Mouse (Mus musculus) neural tube, embryonic 15.5 days (tissue): ENCODE measurements at regions not wholly inside any gene's neighbourhood (a gene's known extent, or its start where the extent isn't known, plus 50 kb on each side); places are given as distances from the start of the nearest gene placed in this dataset.

Experiments
- ATAC-seq: fragments of 200-750 bp; cut with Nextera tagmentation; 2 replicates; pipeline ENCODE4 v1.8.0; 2017; ENCODE audit warnings: mild to moderate bottlenecking, moderate TSS enrichment, moderate library complexity; ENCODE audit not compliant: low FRiP score
- H3K27ac ChIP-seq: fragments of 300-500 bp; sonication (generic); replicated peaks from 2 replicates; pipeline ENCODE4 v1.5.1; 2015; ENCODE audit warnings: mild to moderate bottlenecking, inconsistent platforms
- H3K27me3 ChIP-seq: fragments of 300-500 bp; sonication (generic); replicated peaks from 2 replicates; pipeline ENCODE4 v1.6.1; 2015; ENCODE audit warnings: inconsistent platforms
- H3K36me3 ChIP-seq: fragments of 300-500 bp; sonication (generic); 2 replicates; pipeline ENCODE4 v1.6.1; 2015; ENCODE audit warnings: inconsistent platforms
- H3K4me1 ChIP-seq: fragments of 300-500 bp; sonication (generic); 2 replicates; pipeline ENCODE4 v1.6.1; 2015; ENCODE audit warnings: inconsistent platforms
- H3K4me2 ChIP-seq: fragments of 300-500 bp; sonication (generic); 2 replicates; pipeline ENCODE4 v1.6.1; 2015; ENCODE audit warnings: inconsistent platforms, mild to moderate bottlenecking, moderate library complexity
- H3K4me3 ChIP-seq: fragments of 300-500 bp; sonication (generic); replicated peaks from 2 replicates; pipeline ENCODE4 v1.5.1; 2015; ENCODE audit warnings: mild to moderate bottlenecking, inconsistent platforms
- H3K9ac ChIP-seq: fragments of 300-500 bp; sonication (generic); replicated peaks from 2 replicates; pipeline ENCODE4 v1.6.1; 2015; ENCODE audit warnings: mild to moderate bottlenecking, inconsistent platforms
- H3K9me3 ChIP-seq: fragments of 300-500 bp; sonication (generic); replicated peaks from 2 replicates; pipeline ENCODE4 v1.6.1; 2016; ENCODE audit warnings: inconsistent platforms
- WGBS: fragments of 180-500 bp; shearing (Covaris S2); methylation state at CpG from one replicate; pipeline ENCODE4 v1.1.7; 2015; ENCODE audit warnings: mixed read lengths; 5-methylcytosine and 5-hydroxymethylcytosine counted together

GRCm38 (mm10) chr5:119251311-119252047 is 419.0 kb upstream of the Tbx3 start:
- no peak overlapping the region for H3K4me2 ChIP-seq
- ATAC-seq = no peak
- WGBS = 34% methylated on average over 9 of the region's 9 CpGs
- H3K4me3 ChIP-seq = no peak overlapping the region
- no peaks in the 10 kb centered on the region for H3K9me3 ChIP-seq
- H3K36me3 ChIP-seq = no peaks in the 10 kb centered on the region
- H3K27ac ChIP-seq = no peak overlapping the region
- H3K27me3 ChIP-seq = no peaks in the 10 kb centered on the region
- H3K4me1 ChIP-seq = no peaks in the 10 kb centered on the region
- no peak overlapping the region for H3K9ac ChIP-seq

- H3K9me3 ChIP-seq = no peaks in the 10 kb centered on the region
- ATAC-seq = no peak
- H3K27me3 ChIP-seq = no peaks in the 10 kb centered on the region
- no peaks in the 10 kb centered on the region for H3K36me3 ChIP-seq
- peaks cover 4% of the 10 kb centered on the region; the same call in 1 of the 2 replicates for H3K4me1 ChIP-seq
- no peak overlapping the region for H3K4me3 ChIP-seq
- WGBS = 65% methylated on average over 21 of the region's 21 CpGs
- no peak overlapping the region for H3K4me2 ChIP-seq
- no peak overlapping the region for H3K27ac ChIP-seq
- H3K9ac ChIP-seq = no peak overlapping the region
These were observed 412.9 kb upstream of the Tbx3 start for GRCm38 (mm10) chr5:119257374-119258120.

GRCm38 (mm10) chr5:119258831-119259230 is 411.6 kb upstream of the Tbx3 start:
- no peaks in the 10 kb centered on the region for H3K9me3 ChIP-seq
- H3K27ac ChIP-seq = no peak overlapping the region
- 78% methylated on average over 5 of the region's 5 CpGs for WGBS
- no peaks in the 10 kb centered on the region for H3K27me3 ChIP-seq
- ATAC-seq = no peak
- peaks cover 4% of the 10 kb centered on the region; the same call in 1 of the 2 replicates for H3K4me1 ChIP-seq
- H3K36me3 ChIP-seq = no peaks in the 10 kb centered on the region
- no peak overlapping the region for H3K4me3 ChIP-seq
- no peak overlapping the region for H3K4me2 ChIP-seq
- no peak overlapping the region for H3K9ac ChIP-seq

GRCm38 (mm10) chr5:119265149-119265890 is 405.1 kb upstream of the Tbx3 start:
- no peaks in the 10 kb centered on the region for H3K4me1 ChIP-seq
- no peak overlapping the region for H3K4me2 ChIP-seq
- peak overlapping the region; percentile 20; the same call in 1 of the 2 replicates for H3K27ac ChIP-seq
- no peak overlapping the region for H3K9ac ChIP-seq
- no peak overlapping the region for H3K4me3 ChIP-seq
- H3K36me3 ChIP-seq = no peaks in the 10 kb centered on the region
- no peaks in the 10 kb centered on the region for H3K9me3 ChIP-seq
- no peaks in the 10 kb centered on the region for H3K27me3 ChIP-seq
- 70% methylated on average over 20 of the region's 20 CpGs for WGBS
- ATAC-seq = no peak

GRCm38 (mm10) chr5:119271234-119271852 is 399.1 kb upstream of the Tbx3 start:
- ATAC-seq = no peak
- Histone ChIP-seq H3K36me3 (no peaks in the 10 kb centered on the region), H3K4me2 (no peak overlapping the region), H3K4me3 (no peak overlapping the region), H3K27ac (no peak overlapping the region), H3K9me3 (no peaks in the 10 kb centered on the region), H3K9ac (no peak overlapping the region), H3K4me1 (no peaks in the 10 kb centered on the region), H3K27me3 (no peaks in the 10 kb centered on the region)
- WGBS = 79% methylated on average over 26 of the region's 26 CpGs

GRCm38 (mm10) chr5:119273203-119273602 is 397.3 kb upstream of the Tbx3 start:
- Histone ChIP-seq H3K36me3 (no peaks in the 10 kb centered on the region), H3K4me3 (no peak overlapping the region), H3K9me3 (no peaks in the 10 kb centered on the region), H3K27ac (no peak overlapping the region), H3K27me3 (no peaks in the 10 kb centered on the region), H3K4me2 (no peak overlapping the region), H3K4me1 (no peaks in the 10 kb centered on the region), H3K9ac (no peak overlapping the region)
- no peak for ATAC-seq
- 89% methylated on average over 7 of the region's 7 CpGs for WGBS

GRCm38 (mm10) chr5:119273615-119274014 is 396.9 kb upstream of the Tbx3 start:
- no peak for ATAC-seq
- H3K4me2 ChIP-seq = no peak overlapping the region
- no peaks in the 10 kb centered on the region for H3K36me3 ChIP-seq
- no peaks in the 10 kb centered on the region for H3K27me3 ChIP-seq
- no peak overlapping the region for H3K4me3 ChIP-seq
- H3K4me1 ChIP-seq = no peaks in the 10 kb centered on the region
- H3K27ac ChIP-seq = no peak overlapping the region
- H3K9ac ChIP-seq = no peak overlapping the region
- no peaks in the 10 kb centered on the region for H3K9me3 ChIP-seq
- 88% methylated on average over 3 of the region's 3 CpGs for WGBS

- Histone ChIP-seq H3K9me3 (no peaks in the 10 kb centered on the region), H3K9ac (no peak overlapping the region), H3K27ac (no peak overlapping the region), H3K4me1 (no peaks in the 10 kb centered on the region), H3K4me3 (no peak overlapping the region), H3K36me3 (no peaks in the 10 kb centered on the region), H3K27me3 (no peaks in the 10 kb centered on the region), H3K4me2 (no peak overlapping the region)
- WGBS = 83% methylated on average over 7 of the region's 7 CpGs
- ATAC-seq = no peak
These were observed 395.5 kb upstream of the Tbx3 start for GRCm38 (mm10) chr5:119274817-119275494.

- no peaks in the 10 kb centered on the region for H3K27me3 ChIP-seq
- H3K36me3 ChIP-seq = no peaks in the 10 kb centered on the region
- WGBS = 87% methylated on average over 6 of the region's 6 CpGs
- no peaks in the 10 kb centered on the region for H3K4me1 ChIP-seq
- ATAC-seq = no peak
- H3K27ac ChIP-seq = no peak overlapping the region
- no peak overlapping the region for H3K9ac ChIP-seq
- no peak overlapping the region for H3K4me2 ChIP-seq
- no peaks in the 10 kb centered on the region for H3K9me3 ChIP-seq
- H3K4me3 ChIP-seq = no peak overlapping the region
These were observed 390.3 kb upstream of the Tbx3 start for GRCm38 (mm10) chr5:119280146-119280545.

- no peak overlapping the region for H3K27ac ChIP-seq
- H3K9me3 ChIP-seq = no peaks in the 10 kb centered on the region
- no peaks in the 10 kb centered on the region for H3K36me3 ChIP-seq
- WGBS = 36% methylated on average over 5 of the region's 5 CpGs
- H3K4me3 ChIP-seq = no peak overlapping the region
- H3K4me2 ChIP-seq = no peak overlapping the region
- H3K4me1 ChIP-seq = no peaks in the 10 kb centered on the region
- no peak for ATAC-seq
- H3K27me3 ChIP-seq = no peaks in the 10 kb centered on the region
- H3K9ac ChIP-seq = no peak overlapping the region
These were observed 380.7 kb upstream of the Tbx3 start for GRCm38 (mm10) chr5:119289808-119290207.

GRCm38 (mm10) chr5:119292323-119292722 is 378.1 kb upstream of the Tbx3 start:
- Histone ChIP-seq H3K27me3 (no peaks in the 10 kb centered on the region), H3K4me3 (no peak overlapping the region), H3K4me2 (no peak overlapping the region), H3K9me3 (no peaks in the 10 kb centered on the region), H3K36me3 (no peaks in the 10 kb centered on the region), H3K27ac (no peak overlapping the region), H3K9ac (no peak overlapping the region), H3K4me1 (no peaks in the 10 kb centered on the region)
- WGBS = 89% methylated on average over 9 of the region's 9 CpGs
- ATAC-seq = no peak
